Mouse (Mus musculus) lung, postnatal 0 days (tissue): ENCODE measurements around the gene Vegfa.

Source experiments
- CTCF ChIP-seq: IDR thresholded peaks from 2 replicates; pipeline ENCODE4 v1.5.1; 2016; ENCODE audit warnings: antibody characterized with exemption, mild to moderate bottlenecking
- EP300 ChIP-seq: IDR thresholded peaks from 2 replicates; pipeline ENCODE4 v1.6.1; 2016; ENCODE audit warnings: antibody characterized with exemption, mild to moderate bottlenecking, control low read depth

DNA sequence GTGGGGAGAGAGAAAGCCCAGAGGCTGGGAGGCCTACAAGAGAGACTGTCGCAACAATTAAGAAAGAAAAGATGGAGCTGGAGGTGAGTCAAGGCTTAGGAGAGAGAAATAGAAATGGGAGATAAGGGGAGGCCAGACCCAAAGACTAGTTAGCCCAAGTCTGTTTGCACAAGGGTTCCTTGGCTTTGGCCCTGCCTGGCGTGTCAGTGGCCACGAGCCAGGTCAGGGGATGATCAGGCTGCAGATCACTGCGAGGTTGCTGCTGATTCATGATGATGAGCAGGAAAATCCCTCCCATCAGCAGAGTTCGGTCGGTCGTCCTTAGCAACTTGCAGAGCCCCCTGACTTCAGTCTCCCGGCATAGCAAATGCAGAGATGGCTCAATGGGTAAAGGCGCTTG lies 37.9 kb upstream of the Vegfa start:
- TF ChIP-seq CTCF, result no peak
- no peak for TF ChIP-seq EP300
